Mouse (Mus musculus): ENCODE results near the gene Srebf1. TPM values are rescaled to one million over a fixed set of nuclear protein-coding genes. Genes with fewer than 3 reads are reported as not detected.
A peak's percentile ranks its signal among the peaks of the same experiment; 100 is the strongest.

Srebf1 gene
- polyA plus RNA-seq, 1 experiment from 2014 or later = 15.2 TPM

GRCm38 (mm10) chr11:60224676-60225075 lies 2.3 kb upstream of the Srebf1 start:
- Histone ChIP-seq H3K36me3 (ENCODE audit: inconsistent target) (no peaks in the 10 kb centered on the region), H3K79me2 (ENCODE audit: inconsistent target) (peaks cover 13% of the 10 kb centered on the region), H3K27ac (no peak overlapping the region), H3K4me3 (ENCODE audit: inconsistent target) (no peak overlapping the region)
- 82% methylated on average over 4 of the region's 4 CpGs for WGBS (ENCODE audit: missing documents)

- WGBS (ENCODE audit: missing documents) = 57% methylated on average over 3 of the region's 3 CpGs
- H3K27ac ChIP-seq = peak overlapping the region; percentile 94
- 0 out of 2 replicates have a peak, but pooled peaks cover 4% of the 10 kb centered on the region for H3K36me3 ChIP-seq (ENCODE audit: inconsistent target)
- peak overlapping the region; percentile 64 for H3K4me3 ChIP-seq (ENCODE audit: inconsistent target)
- H3K79me2 ChIP-seq (ENCODE audit: inconsistent target) = peaks cover 39% of the 10 kb centered on the region
These were observed 304 bp downstream of the Srebf1 start for GRCm38 (mm10) chr11:60222085-60222468.

- Histone ChIP-seq H3K27ac (peak overlapping the region; percentile 94), H3K4me3 (ENCODE audit: inconsistent target) (peak overlapping the region; percentile 64; the same call in 1 of the 2 replicates)
- 95% methylated on average over 6 of the region's 6 CpGs for WGBS (ENCODE audit: missing documents)
These were observed 956 bp downstream of the Srebf1 start for GRCm38 (mm10) chr11:60221425-60221824.

GRCm38 (mm10) chr11:60220291-60220804 lies 2.0 kb downstream of the Srebf1 start:
- under 1% methylated on average over 46 of the region's 46 CpGs for WGBS (ENCODE audit: missing documents)
- Histone ChIP-seq H3K79me2 (ENCODE audit: inconsistent target) (peaks cover 56% of the 10 kb centered on the region), H3K4me3 (ENCODE audit: inconsistent target) (peak overlapping the region; percentile 86), H3K36me3 (ENCODE audit: inconsistent target) (0 out of 2 replicates have a peak, but pooled peaks cover 4% of the 10 kb centered on the region), H3K27ac (peak overlapping the region; percentile 94)

More at GRCm38 (mm10) chr11:60221425-60221824, 956 bp downstream of the Srebf1 start:
- H3K79me2 ChIP-seq (ENCODE audit: inconsistent target) = peaks cover 45% of the 10 kb centered on the region
- 0 out of 2 replicates have a peak, but pooled peaks cover 4% of the 10 kb centered on the region for H3K36me3 ChIP-seq (ENCODE audit: inconsistent target)

- 19% methylated on average over 8 of the region's 8 CpGs for WGBS (ENCODE audit: missing documents)
- Histone ChIP-seq H3K4me3 (ENCODE audit: inconsistent target) (peak overlapping the region; percentile 86), H3K36me3 (ENCODE audit: inconsistent target) (0 out of 2 replicates have a peak, but pooled peaks cover 4% of the 10 kb centered on the region), H3K27ac (peak overlapping the region; percentile 94), H3K79me2 (ENCODE audit: inconsistent target) (peaks cover 63% of the 10 kb centered on the region)
These were observed 2.8 kb downstream of the Srebf1 start for GRCm38 (mm10) chr11:60219609-60220008.

- Histone ChIP-seq H3K27ac (no peak overlapping the region), H3K36me3 (ENCODE audit: inconsistent target) (0 out of 2 replicates have a peak, but pooled peaks cover 4% of the 10 kb centered on the region), H3K79me2 (ENCODE audit: inconsistent target) (peaks cover 85% of the 10 kb centered on the region), H3K4me3 (ENCODE audit: inconsistent target) (no peak overlapping the region)
- 96% methylated on average over 7 of the region's 7 CpGs for WGBS (ENCODE audit: missing documents)
These were observed 4.9 kb downstream of the Srebf1 start for GRCm38 (mm10) chr11:60217467-60217866.

- Histone ChIP-seq H3K4me3 (ENCODE audit: inconsistent target) (no peak overlapping the region), H3K79me2 (ENCODE audit: inconsistent target) (peaks cover 87% of the 10 kb centered on the region), H3K36me3 (ENCODE audit: inconsistent target) (0 out of 2 replicates have a peak, but pooled peaks cover 4% of the 10 kb centered on the region), H3K27ac (no peak overlapping the region)
- WGBS (ENCODE audit: missing documents) = 100% methylated on average over 1 of the region's 1 CpGs
These were observed 5.7 kb downstream of the Srebf1 start for GRCm38 (mm10) chr11:60216671-60217070.

GRCm38 (mm10) chr11:60213266-60213665 lies 9.1 kb downstream of the Srebf1 start:
- 0 out of 2 replicates have a peak, but pooled peaks cover 1% of the 10 kb centered on the region for H3K36me3 ChIP-seq (ENCODE audit: inconsistent target)
- 92% methylated on average over 6 of the region's 6 CpGs for WGBS (ENCODE audit: missing documents)

GRCm38 (mm10) chr11:60211761-60212160 lies 10.6 kb downstream of the Srebf1 start:
- Histone ChIP-seq H3K27ac (no peak overlapping the region), H3K36me3 (ENCODE audit: inconsistent target) (0 out of 2 replicates have a peak, but pooled peaks cover 4% of the 10 kb centered on the region)

More at GRCm38 (mm10) chr11:60213266-60213665, 9.1 kb downstream of the Srebf1 start:
- Histone ChIP-seq H3K27ac (no peak overlapping the region), H3K4me3 (ENCODE audit: inconsistent target) (no peak overlapping the region), H3K79me2 (ENCODE audit: inconsistent target) (peaks cover 98% of the 10 kb centered on the region)

GRCm38 (mm10) chr11:60211152-60211551 lies 11.2 kb downstream of the Srebf1 start:
- Histone ChIP-seq H3K79me2 (ENCODE audit: inconsistent target) (peaks cover 98% of the 10 kb centered on the region), H3K36me3 (ENCODE audit: inconsistent target) (0 out of 2 replicates have a peak, but pooled peaks cover 4% of the 10 kb centered on the region), H3K27ac (peak overlapping the region; percentile 67), H3K4me3 (ENCODE audit: inconsistent target) (no peak overlapping the region)
- 91% methylated on average over 3 of the region's 3 CpGs for WGBS (ENCODE audit: missing documents)

More at GRCm38 (mm10) chr11:60211761-60212160, 10.6 kb downstream of the Srebf1 start:
- Histone ChIP-seq H3K79me2 (ENCODE audit: inconsistent target) (peaks cover 98% of the 10 kb centered on the region), H3K4me3 (ENCODE audit: inconsistent target) (no peak overlapping the region)
- WGBS (ENCODE audit: missing documents) = 67% methylated on average over 10 of the region's 12 CpGs

GRCm38 (mm10) chr11:60210305-60210724 lies 12.1 kb downstream of the Srebf1 start:
- under 1% methylated on average over 34 of the region's 47 CpGs for whole genome bisulfite sequencing (ENCODE audit: missing documents)
- peaks cover 8% of the 10 kb centered on the region; the same call in 1 of the 2 replicates for H3K36me3 ChIP-seq (ENCODE audit: inconsistent target)

GRCm38 (mm10) chr11:60209933-60210249 lies 12.5 kb downstream of the Srebf1 start:
- Histone ChIP-seq H3K36me3 (ENCODE audit: inconsistent target) (peaks cover 12% of the 10 kb centered on the region; the same call in 1 of the 2 replicates), H3K27ac (peak overlapping the region; percentile 77), H3K79me2 (ENCODE audit: inconsistent target) (peaks cover 87% of the 10 kb centered on the region), H3K4me3 (ENCODE audit: inconsistent target) (peak overlapping the region; percentile 57)
- 14% methylated on average over 2 of the region's 2 CpGs for WGBS (ENCODE audit: missing documents)

More at GRCm38 (mm10) chr11:60210305-60210724, 12.1 kb downstream of the Srebf1 start:
- Histone ChIP-seq H3K27ac (peak overlapping the region; percentile 77), H3K4me3 (ENCODE audit: inconsistent target) (peak overlapping the region; percentile 57), H3K79me2 (ENCODE audit: inconsistent target) (peaks cover 91% of the 10 kb centered on the region)

- Histone ChIP-seq H3K36me3 (ENCODE audit: inconsistent target) (peaks cover 17% of the 10 kb centered on the region; the same call in 1 of the 2 replicates), H3K79me2 (ENCODE audit: inconsistent target) (peaks cover 82% of the 10 kb centered on the region), H3K4me3 (ENCODE audit: inconsistent target) (peak overlapping the region; percentile 57), H3K27ac (peak overlapping the region; percentile 77)
- WGBS (ENCODE audit: missing documents) = 44% methylated on average over 7 of the region's 7 CpGs
These were observed 13.0 kb downstream of the Srebf1 start for GRCm38 (mm10) chr11:60209217-60209932.

- Histone ChIP-seq H3K4me3 (ENCODE audit: inconsistent target) (peak overlapping the region; percentile 57; the same call in 1 of the 2 replicates), H3K27ac (0 out of 2 replicates have a peak overlapping the region, but pooled peaks have one; percentile 77), H3K79me2 (ENCODE audit: inconsistent target) (peaks cover 75% of the 10 kb centered on the region), H3K36me3 (ENCODE audit: inconsistent target) (peaks cover 24% of the 10 kb centered on the region; the same call in 1 of the 2 replicates)
- 74% methylated on average over 4 of the region's 4 CpGs for WGBS (ENCODE audit: missing documents)
These were observed 13.7 kb downstream of the Srebf1 start for GRCm38 (mm10) chr11:60208712-60209111.

GRCm38 (mm10) chr11:60208201-60208600 lies 14.2 kb downstream of the Srebf1 start:
- WGBS (ENCODE audit: missing documents) = 84% methylated on average over 6 of the region's 6 CpGs
- Histone ChIP-seq H3K4me3 (ENCODE audit: inconsistent target) (no peak overlapping the region), H3K27ac (no peak overlapping the region), H3K79me2 (ENCODE audit: inconsistent target) (peaks cover 70% of the 10 kb centered on the region), H3K36me3 (ENCODE audit: inconsistent target) (peaks cover 27% of the 10 kb centered on the region; the same call in 1 of the 2 replicates)

All from macrophage (primary cell).